Mouse (Mus musculus) liver, adult 2 months (tissue): ENCODE results near the gene Gm17606.

Experiments
- CTCF ChIP-seq: fragments of 200-500 bp; IDR thresholded peaks from 2 replicates; pipeline ENCODE4 v1.5.1; 2011; ENCODE audit warnings: low read depth, low read length, control low read depth
- POLR2A ChIP-seq: fragments of 200-500 bp; IDR thresholded peaks from 2 replicates; pipeline ENCODE4 v1.6.1; 2011; ENCODE audit warnings: low read length, control low read depth; ENCODE audit not compliant: insufficient read depth; ENCODE audit errors: extremely low read depth

DNA sequence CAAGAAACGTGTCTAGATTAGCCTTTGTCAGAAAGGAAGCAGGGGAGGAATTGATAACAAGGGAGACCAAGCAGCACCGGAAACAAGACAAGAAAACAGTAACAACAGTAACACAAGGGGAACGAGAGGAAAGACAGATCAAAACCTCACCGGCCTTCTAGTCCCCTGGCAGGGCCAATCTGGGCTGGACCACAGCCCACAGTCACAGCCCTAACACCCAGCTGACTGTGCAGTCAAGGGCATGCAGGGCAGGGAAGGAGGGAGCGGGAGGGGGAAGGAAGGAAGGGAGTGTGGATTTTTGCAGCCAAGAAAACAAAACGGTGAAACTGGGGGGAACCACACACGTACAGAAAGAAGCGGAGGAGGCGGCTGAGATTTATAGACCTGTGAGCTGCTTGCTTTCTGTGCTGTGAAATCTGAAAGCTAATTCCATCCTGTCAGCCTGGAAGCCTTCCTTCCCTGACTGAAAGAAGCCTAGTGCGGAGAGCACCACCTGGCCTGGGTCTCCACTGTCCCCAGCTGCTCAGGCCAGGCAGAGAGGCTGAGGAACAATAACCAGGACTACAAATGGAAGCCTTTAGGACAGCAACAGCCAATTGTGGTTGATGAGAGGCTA is 48.3 kb upstream of the Gm17606 start:
- TF ChIP-seq CTCF (no peak), POLR2A (no peak)
